Mouse (Mus musculus) thymus, adult 2 months (tissue): ENCODE data around the gene Fam241a.

Experiments used
- CTCF ChIP-seq: fragments of 200-500 bp; IDR thresholded peaks from 2 replicates; pipeline ENCODE4 v1.5.1; 2012; ENCODE audit warnings: mild to moderate bottlenecking, control low read depth, low read length, moderate library complexity, borderline replicate concordance; ENCODE audit not compliant: control insufficient read depth, poor library complexity, insufficient read depth; ENCODE audit errors: extremely low read depth
- POLR2A ChIP-seq: fragments of 200-500 bp; IDR thresholded peaks from 2 replicates; pipeline ENCODE4 v1.6.1; 2012; ENCODE audit warnings: mild to moderate bottlenecking, low read length, control low read depth, moderate library complexity; ENCODE audit not compliant: control insufficient read depth, poor library complexity, insufficient read depth; ENCODE audit errors: extremely low read depth

GRCm38 (mm10) chr3:127837972-127838644 is 58.0 kb downstream of the Fam241a start:
- TF ChIP-seq CTCF (no peak), POLR2A (no peak)
